ENCODE assay signal across 24 mouse cellular contexts in the genomic region with DNA sequence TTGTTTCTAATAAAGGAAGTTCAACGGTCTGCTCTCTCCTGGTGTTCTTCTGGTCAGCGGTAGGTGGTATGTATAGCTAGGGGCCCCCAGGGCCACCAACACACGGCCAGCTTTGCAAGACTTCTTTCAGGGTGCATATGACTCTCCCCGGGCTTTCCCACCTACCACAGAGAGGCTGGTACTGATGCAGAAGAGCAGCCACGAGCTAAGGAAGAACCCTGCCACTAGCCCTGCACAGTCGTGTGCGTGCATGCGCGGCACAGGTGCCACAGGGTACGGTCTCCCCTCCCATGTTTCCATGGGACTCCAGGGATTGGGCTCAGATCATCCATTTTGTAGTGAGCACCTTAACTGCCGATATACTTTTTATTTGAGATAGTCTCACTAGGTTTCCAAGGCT. TPM values are rescaled to one million over a fixed set of nuclear protein-coding genes. Genes with fewer than 3 reads are reported as not detected.
DNase-seq lines count a peak whose midpoint lies in the region; TF ChIP-seq lines count a peak whose summit lies in the region.
"Had no signal": no experiment of that assay in that cellular context is flagged by ENCODE, and none has a peak within 500 bp of the region (broad histone marks: within the 10 kb centered on the region; RNA-seq: fewer than 3 reads in every experiment).

No protein-coding gene starts in this region.

- intact Hi-C loops in gastrocnemius, adult 2 months (cut with DNase I), result no loop called here

- no peak overlapping the region for H3K4me2 ChIP-seq in myocyte (ENCODE audit: low read depth)
- H3K4me2 ChIP-seq: embryonic facial prominence, embryonic 12.5 days; embryonic facial prominence, embryonic 15.5 days; heart, embryonic 11.5 days; heart, embryonic 15.5 days; hindbrain, embryonic 13.5 days had no signal

- DNase-seq in gastrocnemius, adult 2 months, result peak; percentile 25
- DNase-seq in gastrocnemius, postnatal 10 days, result no peak
- DNase-seq in testis, postnatal 10 days (ENCODE audit: low spot score), result peak; percentile 37
- DNase-seq in testis, postnatal 14 days (ENCODE audit: low spot score), result no peak
- DNase-seq in layer of hippocampus, adult 9-11 months, result no peak
- DNase-seq: adrenal gland, postnatal 10 days; adrenal gland, postnatal 36 days; cerebellum, adult 11 months; cerebellum, adult 8-10 months; cerebellum, postnatal 25 days; forebrain, postnatal 0 days; heart, postnatal 10 days; heart, postnatal 36 days had no signal

- TF ChIP-seq CTCF in gastrocnemius, adult 2 months (IDR thresholded peaks at IDR 0.05), result no peak

- H3K4me3 ChIP-seq in gastrocnemius, adult 2 months, result no peak overlapping the region
- H3K4me3 ChIP-seq in myocyte, result no peak overlapping the region
- H3K4me3 ChIP-seq: embryonic facial prominence, embryonic 12.5 days; embryonic facial prominence, embryonic 15.5 days; heart, embryonic 15.5 days; hindbrain, embryonic 10.5 days; hindbrain, embryonic 13.5 days had no signal

- no peak overlapping the region for H3ac ChIP-seq in myocyte (ENCODE audit: control insufficient read depth, insufficient read length)

- H3K36me3 ChIP-seq in myocyte (ENCODE audit: control insufficient read depth, insufficient read depth), result peaks cover 52% of the 10 kb centered on the region

- H3K79me2 ChIP-seq in myocyte (ENCODE audit: control insufficient read depth, insufficient read depth), result no peaks in the 10 kb centered on the region

- peak overlapping the region; percentile 90 for H3K27ac ChIP-seq in gastrocnemius, adult 2 months
- H3K27ac ChIP-seq: embryonic facial prominence, embryonic 12.5 days; hindbrain, embryonic 10.5 days; hindbrain, postnatal 0 days had no signal

- peak; percentile 43 for TF ChIP-seq POLR2A in myocyte (IDR thresholded peaks at IDR 0.05; ENCODE audit: insufficient read length, low read depth)

- no peaks in the 10 kb centered on the region for H3K27me3 ChIP-seq in myocyte (ENCODE audit: control insufficient read depth, insufficient read depth, insufficient read length)
- H3K27me3 ChIP-seq: embryonic facial prominence, embryonic 12.5 days; embryonic facial prominence, embryonic 15.5 days; heart, embryonic 15.5 days; hindbrain, embryonic 13.5 days; Patski had no signal

TF ChIP-seq in myocyte, 11 proteins besides CTCF, POLR2A, EP300 and RAD21:
- TF ChIP-seq MYOG (IDR thresholded peaks at IDR 0.05; ENCODE audit: control insufficient read depth in 1 of 3, insufficient read depth in 1 of 3, insufficient read length in 2 of 3, low read depth in 2 of 3), result no peak
- TF ChIP-seq POLR2AphosphoS2 (IDR thresholded peaks at IDR 0.05; ENCODE audit: insufficient read length, low read depth), result peak; percentile 51
TF ChIP-seq in myocyte: peak in this region for 1.

RNA-seq across cellular contexts. Expression of a gene that starts 32.6 kb away (rescaled TPM):
- 1 to 10 TPM; 4.6 to 5.9 TPM for total RNA-seq in gastrocnemius, adult 2 months (2021)
- 1 to 10 TPM; 5.8 to 8.6 TPM for total RNA-seq in gastrocnemius, postnatal 10 days (2021)
- 20.6 TPM for polyA plus RNA-seq in myocyte (2012; fragmentation: generic; extraction: Trizol)
- polyA plus RNA-seq: G1E; inflammation-experienced regulatory T-cells, adult 6 months had no signal

RNA-seq across cellular contexts. Expression of a gene that starts 32.6 kb away (rescaled TPM):
- 10 to 100 TPM; 24.2 to 28.6 TPM for total RNA-seq in gastrocnemius, adult 2 months (2021)
- 10 to 100 TPM; 34.9 to 50.5 TPM for total RNA-seq in gastrocnemius, postnatal 10 days (2021)
- 55.2 TPM for polyA plus RNA-seq in myocyte (2012; fragmentation: generic; extraction: Trizol)

RNA-seq across cellular contexts. Expression of a gene that starts 40.8 kb away (rescaled TPM):
- total RNA-seq in gastrocnemius, adult 2 months (2021), result 10 to 100 TPM; 12.4 to 25.8 TPM
- total RNA-seq in gastrocnemius, postnatal 10 days (2021), result 10 to 100 TPM; 34.9 to 45.5 TPM
- 199 TPM for polyA plus RNA-seq in myocyte (2012; fragmentation: generic; extraction: Trizol)

RNA-seq across cellular contexts. Expression of a gene that starts 40.9 kb away (rescaled TPM):
- total RNA-seq in gastrocnemius, adult 2 months (2021), result 10 to 100 TPM; 43.8 to 51.9 TPM
- total RNA-seq in gastrocnemius, postnatal 10 days (2021), result 10 to 100 TPM; 41.5 to 49.7 TPM
- polyA plus RNA-seq in myocyte (2012; fragmentation: generic; extraction: Trizol), result 77.1 TPM

RNA-seq across cellular contexts. Expression of a gene that starts 47.1 kb away (rescaled TPM):
- 10 to 100 TPM; 18.6 to 21.8 TPM for total RNA-seq in gastrocnemius, adult 2 months (2021)
- 10 to 100 TPM; 24.0 to 26.7 TPM for total RNA-seq in gastrocnemius, postnatal 10 days (2021)
- 18.7 TPM for polyA plus RNA-seq in myocyte (2012; fragmentation: generic; extraction: Trizol)

Comparison
In these comparisons a context has a peak if more than half of its experiments do, and no peak if none do; other contexts are left out.
1. DNase-seq: peak in gastrocnemius, adult 2 months (single experiment) and testis, postnatal 10 days (single experiment); none in gastrocnemius, postnatal 10 days (single experiment), testis, postnatal 14 days (single experiment) and layer of hippocampus, adult 9-11 months (single experiment).